Mouse (Mus musculus) cerebellum, adult 11-12 months (tissue): ENCODE measurements at regions not wholly inside any gene's neighbourhood (a gene's known extent, or its start where the extent isn't known, plus 50 kb on each side); places are given as distances from the start of the nearest gene placed in this dataset.
"Not testable (repeated sequence)": the region's sequence is repeated elsewhere in the genome, so short reads cannot be mapped to it uniquely, and the experiment has no call there.

Experiments used
- DNase-seq: peaks from one replicate; pipeline ENCODE4 v3.0.0; 2022

GRCm38 (mm10) chr3:149088621-149089128, 98.3 kb upstream of the Adgrl2 start:
- DNase-seq, result no peak

- DNase-seq, result no peak
Measured at GRCm38 (mm10) chr3:149087488-149087887, 97.1 kb upstream of the Adgrl2 start.

- no peak for DNase-seq
Measured at GRCm38 (mm10) chr3:149086704-149087103, 96.3 kb upstream of the Adgrl2 start.

- DNase-seq, result no peak
Measured at GRCm38 (mm10) chr3:149086086-149086485, 95.7 kb upstream of the Adgrl2 start.

GRCm38 (mm10) chr3:149084861-149085598, 94.7 kb upstream of the Adgrl2 start:
- no peak for DNase-seq

GRCm38 (mm10) chr3:149083391-149083790, 93.0 kb upstream of the Adgrl2 start:
- no peak for DNase-seq

GRCm38 (mm10) chr3:149078881-149079280, 88.5 kb upstream of the Adgrl2 start:
- no peak for DNase-seq

GRCm38 (mm10) chr3:149076928-149077551, 86.7 kb upstream of the Adgrl2 start:
- no peak for DNase-seq

GRCm38 (mm10) chr3:149075488-149075851, 85.1 kb upstream of the Adgrl2 start:
- no peak for DNase-seq

GRCm38 (mm10) chr3:149074658-149075487, 84.5 kb upstream of the Adgrl2 start:
- no peak for DNase-seq

GRCm38 (mm10) chr3:149070201-149070600, 79.8 kb upstream of the Adgrl2 start:
- DNase-seq, result no peak

- DNase-seq, result no peak
Measured at GRCm38 (mm10) chr3:149069436-149069835, 79.1 kb upstream of the Adgrl2 start.

GRCm38 (mm10) chr3:149068821-149069220, 78.5 kb upstream of the Adgrl2 start:
- DNase-seq, result no peak

GRCm38 (mm10) chr3:149067758-149068157, 77.4 kb upstream of the Adgrl2 start:
- DNase-seq, result no peak

- DNase-seq, result no peak
Measured at GRCm38 (mm10) chr3:149055077-149055476, 64.7 kb upstream of the Adgrl2 start.

- DNase-seq, result not testable (repeated sequence)
Measured at GRCm38 (mm10) chr3:149052295-149052902, 62.0 kb upstream of the Adgrl2 start.

- no peak for DNase-seq
Measured at GRCm38 (mm10) chr3:149045343-149045742, 55.0 kb upstream of the Adgrl2 start.

GRCm38 (mm10) chr3:149043901-149044300, 53.5 kb upstream of the Adgrl2 start:
- no peak for DNase-seq

- DNase-seq, result no peak
Measured at GRCm38 (mm10) chr3:149042527-149042926, 52.2 kb upstream of the Adgrl2 start.

GRCm38 (mm10) chr3:149041188-149041587, 50.8 kb upstream of the Adgrl2 start:
- no peak for DNase-seq
